Mouse (Mus musculus) limb, embryonic 14.5 days (tissue): ENCODE results near the gene Tbpl1. TPM values are rescaled to one million over a fixed set of nuclear protein-coding genes. Genes with fewer than 3 reads are reported as not detected.
A peak's percentile ranks its signal among the peaks of the same experiment; 100 is the strongest.

ENCODE experiments used
- ATAC-seq: fragments of 200-750 bp; cut with Nextera tagmentation; 2 replicates; pipeline ENCODE4 v1.8.0; 2017; ENCODE audit warnings: low read depth, moderate number of reproducible peaks, moderate TSS enrichment; ENCODE audit not compliant: low FRiP score
- DNase-seq: peaks from one replicate; pipeline ENCODE4 v3.0.0-alpha.2; 2015; ENCODE audit warnings: low spot score
- H3K27ac ChIP-seq: fragments of 300-500 bp; sonication (generic); replicated peaks from 2 replicates; pipeline ENCODE4 v1.5.1; 2014; ENCODE audit warnings: low read depth, mild to moderate bottlenecking, low read length, moderate library complexity, mixed read lengths
- H3K27me3 ChIP-seq: fragments of 300-500 bp; sonication (generic); 2 replicates; pipeline ENCODE4 v1.6.1; 2014; ENCODE audit warnings: low read length, mixed read lengths; ENCODE audit not compliant: control insufficient read depth, insufficient read depth
- H3K36me3 ChIP-seq: fragments of 300-500 bp; sonication (generic); 2 replicates; pipeline ENCODE4 v1.6.1; 2014; ENCODE audit warnings: mild to moderate bottlenecking, low read length, moderate library complexity, mixed read lengths; ENCODE audit not compliant: control insufficient read depth, insufficient read depth
- H3K4me1 ChIP-seq: fragments of 300-500 bp; sonication (generic); 2 replicates; pipeline ENCODE4 v1.6.1; 2014; ENCODE audit warnings: antibody characterized with exemption, low read length, mixed read lengths; ENCODE audit not compliant: control insufficient read depth, insufficient read depth
- H3K4me2 ChIP-seq: fragments of 300-500 bp; sonication (generic); replicated peaks from 2 replicates; pipeline ENCODE4 v1.6.1; 2014; ENCODE audit warnings: low read depth, mild to moderate bottlenecking, low read length, moderate library complexity; ENCODE audit not compliant: severe bottlenecking
- H3K4me3 ChIP-seq: fragments of 300-500 bp; sonication (generic); replicated peaks from 2 replicates; pipeline ENCODE4 v1.5.1; 2014; ENCODE audit warnings: low read length
- H3K9ac ChIP-seq: fragments of 300-500 bp; sonication (generic); 2 replicates; pipeline ENCODE4 v1.6.1; 2014; ENCODE audit warnings: mild to moderate bottlenecking, low read depth, low read length, moderate library complexity; ENCODE audit not compliant: severe bottlenecking
- H3K9me3 ChIP-seq: fragments of 300-500 bp; sonication (generic); 2 replicates; pipeline ENCODE4 v1.6.1; 2016; ENCODE audit warnings: low read length; ENCODE audit not compliant: control insufficient read depth
- POLR2A ChIP-seq: fragments of 200-500 bp; IDR thresholded peaks from 2 replicates; pipeline ENCODE4 v1.8.0; 2012; ENCODE audit warnings: inconsistent platforms, mild to moderate bottlenecking, moderate library complexity, borderline replicate concordance; ENCODE audit not compliant: insufficient read depth, insufficient read length; ENCODE audit errors: extremely low read depth
- WGBS: fragments of 180-500 bp; shearing (Covaris S2); extraction: QIAGEN DNeasy Blood & Tissue Kit; methylation state at CpG from one replicate; pipeline ENCODE4 v1.1.7; 2014; 5-methylcytosine and 5-hydroxymethylcytosine counted together
- polyA plus RNA-seq, 2 experiments: library from polyadenylated mRNA; depleted of rRNA in 1 of 2; stranded (reverse) in 1 of 2; unstranded in 1 of 2; fragments of >200 nt; fragmentation: Nextera tagmentation in 1 of 2; extraction: Ambion mirVana in 1 of 2; gene quantifications; 2 replicates each; pipeline versions ENCODE4 v1.2.1 to v1.2.3; 2012 to 2014

Gene Tbpl1
- polyA plus RNA-seq, 2 experiments, result 34.6 to 53.2 TPM

DNA sequence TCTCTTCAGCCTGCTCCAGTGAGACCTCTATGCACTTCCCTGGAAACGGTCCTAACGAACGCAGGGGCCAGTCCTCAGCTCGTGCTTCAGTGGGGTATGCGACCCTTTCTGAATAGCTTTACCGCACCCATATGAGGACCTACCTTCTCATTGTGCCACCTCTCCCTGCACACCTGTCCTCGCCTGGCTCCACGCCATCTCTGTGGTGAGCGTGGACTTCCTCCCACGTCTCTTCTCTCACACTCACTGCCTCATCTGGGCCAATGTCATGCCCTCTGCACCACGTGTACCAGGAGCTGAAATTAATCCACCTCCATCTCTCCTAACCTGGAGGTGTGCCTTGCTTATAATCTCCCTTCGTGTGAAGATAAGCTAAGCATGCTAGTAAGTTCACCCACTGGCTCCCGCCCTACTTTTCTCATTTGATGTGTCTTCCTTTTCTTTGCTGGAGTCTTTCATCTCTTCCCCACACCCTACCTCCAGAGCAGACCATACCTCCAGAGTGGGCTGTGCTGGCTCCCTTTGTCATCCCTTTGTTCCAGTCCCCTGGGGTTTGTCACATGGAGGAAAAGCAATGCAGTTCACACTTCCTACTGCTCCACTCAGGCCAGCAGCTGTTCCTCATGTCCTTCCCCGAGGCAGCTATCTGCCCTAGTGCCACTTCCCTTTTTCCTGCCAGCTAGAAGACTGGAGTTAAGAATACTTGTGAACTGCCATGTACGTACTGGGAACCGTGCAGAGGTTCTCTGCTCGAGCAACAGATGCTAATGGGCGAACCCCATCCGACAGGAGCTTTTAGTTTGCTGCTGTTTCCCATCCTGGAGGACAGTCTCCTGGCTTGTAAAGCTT lies 32.0 kb downstream of the Tbpl1 start:
- Histone ChIP-seq H3K27me3 (no peaks in the 10 kb centered on the region), H3K36me3 (peaks cover 13% of the 10 kb centered on the region), H3K4me2 (no peak overlapping the region), H3K9me3 (no peaks in the 10 kb centered on the region), H3K4me1 (peaks cover 5% of the 10 kb centered on the region), H3K9ac (no peak overlapping the region), H3K4me3 (no peak overlapping the region), H3K27ac (no peak overlapping the region)
- no peak for ATAC-seq
- no peak for TF ChIP-seq POLR2A
- DNase-seq, result no peak
- 74% methylated on average over 19 of the region's 19 CpGs for WGBS

DNA sequence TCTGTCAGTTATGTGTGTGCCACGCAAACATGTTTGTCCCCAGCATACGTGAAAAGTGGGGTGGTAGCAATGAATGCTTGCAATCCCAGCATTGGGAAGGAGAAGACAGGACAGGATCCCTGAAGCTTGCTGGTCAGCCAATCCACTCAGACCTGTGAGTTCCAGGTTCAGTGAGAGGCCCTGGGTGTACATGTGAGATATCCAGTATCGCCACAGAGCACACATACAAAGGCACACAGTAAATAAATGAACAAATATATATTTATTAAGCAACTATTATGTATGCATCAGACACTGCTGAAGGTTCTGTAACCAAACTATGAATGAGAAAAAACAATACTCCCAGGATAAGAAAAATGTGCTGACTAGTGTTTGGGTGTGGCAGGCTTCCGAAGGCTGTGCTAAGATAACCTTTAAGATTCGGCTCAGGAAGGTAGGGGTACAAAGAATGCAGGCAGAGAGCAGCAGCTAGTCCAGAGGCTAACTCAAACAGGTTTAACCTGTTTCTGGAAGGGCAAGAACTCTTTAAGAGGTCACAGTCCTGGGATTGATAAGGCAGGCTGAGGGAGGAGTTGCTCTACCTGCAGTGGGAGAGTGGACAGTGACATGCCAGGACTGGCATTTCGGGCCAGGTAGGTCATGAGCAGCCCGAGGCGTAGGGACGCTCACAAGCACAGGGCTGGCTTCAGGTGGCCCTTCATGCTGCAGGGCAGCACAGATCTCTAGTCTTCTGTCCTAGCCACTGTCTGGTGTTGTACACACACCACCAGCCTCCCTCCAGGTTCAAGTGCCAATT lies 33.4 kb downstream of the Tbpl1 start:
- no peak overlapping the region for H3K27ac ChIP-seq
- no peak overlapping the region for H3K9ac ChIP-seq
- TF ChIP-seq POLR2A, result no peak
- H3K9me3 ChIP-seq, result no peaks in the 10 kb centered on the region
- H3K4me2 ChIP-seq, result no peak overlapping the region
- no peaks in the 10 kb centered on the region for H3K27me3 ChIP-seq
- WGBS, result 74% methylated on average over 9 of the region's 9 CpGs
- H3K36me3 ChIP-seq, result peaks cover 7% of the 10 kb centered on the region; the same call in 1 of the 2 replicates
- H3K4me3 ChIP-seq, result no peak overlapping the region
- peaks cover 5% of the 10 kb centered on the region for H3K4me1 ChIP-seq
- ATAC-seq (no peak), DNase-seq (no peak)

DNA sequence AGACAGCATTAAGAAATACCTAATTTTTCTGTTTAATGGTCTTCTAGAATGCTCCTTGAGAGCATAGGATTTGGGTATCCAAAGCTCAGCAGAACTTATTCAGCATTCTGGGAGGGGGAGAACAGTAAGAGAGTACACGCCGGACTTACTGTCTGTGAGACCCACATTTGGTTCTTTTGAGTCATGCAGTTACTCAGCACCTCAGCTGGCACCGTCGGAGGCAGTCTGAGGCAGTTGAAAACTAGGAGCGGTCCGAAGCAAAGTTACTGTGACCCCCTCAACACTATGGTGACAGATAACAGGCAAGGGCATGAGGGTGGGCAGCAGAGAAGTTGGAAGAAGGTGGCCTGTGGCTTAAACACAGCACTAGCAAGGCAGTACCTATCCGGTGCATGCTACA lies 34.9 kb downstream of the Tbpl1 start:
- H3K9me3 ChIP-seq, result no peaks in the 10 kb centered on the region
- 80% methylated on average over 7 of the region's 7 CpGs for WGBS
- H3K9ac ChIP-seq, result no peak overlapping the region
- peaks cover 5% of the 10 kb centered on the region for H3K4me1 ChIP-seq
- TF ChIP-seq POLR2A, result no peak
- DNase-seq (no peak), ATAC-seq (no peak)
- no peak overlapping the region for H3K4me2 ChIP-seq
- H3K4me3 ChIP-seq, result no peak overlapping the region
- no peak overlapping the region for H3K27ac ChIP-seq
- H3K36me3 ChIP-seq, result no peaks in the 10 kb centered on the region
- no peaks in the 10 kb centered on the region for H3K27me3 ChIP-seq

DNA sequence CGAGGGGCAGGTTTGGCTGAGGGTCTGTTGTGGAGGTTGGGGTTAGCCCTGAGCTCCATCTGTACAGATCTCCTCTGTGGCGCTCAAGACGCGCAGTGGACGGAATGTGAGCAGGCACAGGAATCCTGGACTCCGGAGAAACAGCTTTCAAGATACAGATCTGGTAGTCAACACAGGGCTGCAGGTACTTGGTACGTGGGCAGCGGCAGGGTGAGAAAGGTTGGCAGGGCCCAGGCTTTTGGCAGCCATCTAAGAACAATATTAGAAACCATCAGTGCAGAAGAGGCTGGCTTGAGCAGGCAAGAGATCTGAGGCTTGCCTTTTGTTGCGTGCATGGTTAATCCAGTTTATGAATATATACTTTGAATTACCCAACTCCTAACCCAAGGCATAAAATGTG lies 35.5 kb downstream of the Tbpl1 start:
- no peaks in the 10 kb centered on the region for H3K36me3 ChIP-seq
- H3K27ac ChIP-seq, result no peak overlapping the region
- peaks cover 2% of the 10 kb centered on the region for H3K4me1 ChIP-seq
- no peak for TF ChIP-seq POLR2A
- DNase-seq (no peak), ATAC-seq (no peak)
- H3K9ac ChIP-seq, result no peak overlapping the region
- no peak overlapping the region for H3K4me2 ChIP-seq
- no peak overlapping the region for H3K4me3 ChIP-seq
- no peaks in the 10 kb centered on the region for H3K9me3 ChIP-seq
- no peaks in the 10 kb centered on the region for H3K27me3 ChIP-seq
- 82% methylated on average over 9 of the region's 9 CpGs for WGBS

DNA sequence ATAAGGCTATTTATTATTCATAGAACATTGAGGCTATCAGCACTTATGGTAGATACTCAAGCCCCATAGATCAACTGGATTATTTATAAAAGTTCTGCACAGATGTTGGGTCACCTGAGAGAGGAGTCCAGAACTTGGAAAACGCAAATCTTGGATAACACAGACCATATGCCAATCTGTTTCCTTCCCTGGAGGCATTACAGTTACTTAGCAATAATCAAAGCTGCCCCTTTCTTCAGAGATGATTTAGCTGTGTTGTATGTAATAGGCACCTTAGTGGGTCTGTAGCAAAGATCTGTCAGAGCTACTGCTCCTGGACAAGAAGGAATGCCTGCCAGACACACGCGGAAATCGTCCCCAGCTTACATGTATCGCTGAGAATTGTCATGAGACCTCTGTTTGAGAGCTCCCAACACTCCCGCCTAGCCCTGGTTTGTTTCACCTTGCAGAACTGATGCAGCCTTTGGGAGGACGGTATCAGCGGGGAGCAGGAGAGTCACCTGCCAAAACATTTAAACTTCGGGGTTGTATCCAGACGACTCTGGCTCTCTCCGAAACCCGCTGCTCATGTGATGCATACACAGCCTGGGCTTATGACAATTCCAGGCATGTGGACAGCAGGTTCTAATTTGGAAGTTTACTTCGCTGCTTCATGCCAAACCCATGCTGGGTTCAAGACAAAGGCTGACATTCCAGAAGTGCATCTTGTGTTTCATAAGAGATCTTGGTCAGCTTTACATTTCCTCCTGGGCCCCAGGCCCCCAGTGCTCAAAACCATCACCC lies 55.7 kb downstream of the Tbpl1 start:
- Histone ChIP-seq H3K27me3 (no peaks in the 10 kb centered on the region), H3K4me3 (no peak overlapping the region), H3K9ac (no peak overlapping the region), H3K9me3 (no peaks in the 10 kb centered on the region), H3K4me2 (peak overlapping the region; percentile 25; the same call in 1 of the 2 replicates), H3K27ac (0 out of 2 replicates have a peak overlapping the region, but pooled peaks have one; percentile 13), H3K4me1 (peaks cover 5% of the 10 kb centered on the region; the same call in 1 of the 2 replicates), H3K36me3 (no peaks in the 10 kb centered on the region)
- 32% methylated on average over 13 of the region's 13 CpGs for WGBS
- no peak for TF ChIP-seq POLR2A
- DNase-seq (peak; percentile 66), ATAC-seq (peak; percentile 84)
